Mouse (Mus musculus) hematopoietic stem cell, adult 5-6 weeks (primary cell): ENCODE measurements around the gene Olfr585. TPM values are rescaled to one million over a fixed set of nuclear protein-coding genes. Genes with fewer than 3 reads are reported as not detected.

ENCODE experiments used
- ATAC-seq, 2 experiments: fragments of 125-278 bp in 1 of 2; replicated peaks in 1 of 2; 2 replicates each; pipeline ENCODE4 v1.8.0; 2016 to 2017; ENCODE audit warnings: inconsistent platforms in 2 of 2, mild to moderate bottlenecking in 2 of 2, moderate number of reproducible peaks in 2 of 2, low read depth in 1 of 2, moderate TSS enrichment in 1 of 2; ENCODE audit not compliant: low FRiP score in 2 of 2, poor library complexity in 2 of 2, severe bottlenecking in 2 of 2, insufficient read depth in 1 of 2, low TSS enrichment in 1 of 2
- total RNA-seq: library from RNA; stranded (forward); fragments of 172-1452, 232-1000 nt; gene quantifications from 2 replicates; pipeline ENCODE4 v1.2.3, GENCODE M21; 2017

The Olfr585 gene
- total RNA-seq: not detected in 2 replicates

GRCm38 (mm10) chr7:103097420-103097819, at the start of gene Olfr585:
Gene Olfr585, plus strand, starts transcription at chr7:103097720.
- ATAC-seq: no peak

GRCm38 (mm10) chr7:103051000-103051399, 46.5 kb upstream of the Olfr585 start, which contains the start of gene Olfr583:
Gene Olfr583, plus strand, starts transcription at chr7:103051300.
- ATAC-seq: no peak

- ATAC-seq: no peak
Observed at GRCm38 (mm10) chr7:103081585-103081984, 15.9 kb upstream of the Olfr585 start, which contains the start of gene Olfr584. Gene Olfr584, plus strand, starts transcription at chr7:103081885.

- no peak for ATAC-seq
Observed at GRCm38 (mm10) chr7:103119406-103119805, 21.9 kb downstream of the Olfr585 start.

- ATAC-seq: no peak
Observed at GRCm38 (mm10) chr7:103125538-103125937, 28.0 kb downstream of the Olfr585 start, which contains the start of gene Olfr586. Gene Olfr586, minus strand, starts transcription at chr7:103125638.

- no peak for ATAC-seq
Observed at GRCm38 (mm10) chr7:103140579-103140978, 43.1 kb downstream of the Olfr585 start, which contains the start of gene Olfr588-ps1. Gene Olfr588-ps1, plus strand, starts transcription at chr7:103140879.

Other genes with a start within 250 kb of the Olfr585 start
- gene Olfr566, start 239.0 kb upstream of the Olfr585 start, total RNA-seq: not detected in 2 replicates
- not detected in 2 replicates for gene Olfr568, start 220.6 kb upstream of the Olfr585 start, total RNA-seq
- gene Olfr569, start 206.8 kb upstream of the Olfr585 start, total RNA-seq: 0.10 TPM in 1 of 2 replicates, not detected in the other
- not detected in 2 replicates for gene Olfr570, start 203.1 kb upstream of the Olfr585 start, total RNA-seq
- gene Olfr571, start 180.2 kb upstream of the Olfr585 start, total RNA-seq: not detected in 2 replicates
- gene Olfr572, start 173.3 kb upstream of the Olfr585 start, total RNA-seq: not detected in 2 replicates
- not detected in 2 replicates for gene Olfr573-ps1, start 155.1 kb upstream of the Olfr585 start, total RNA-seq
- not detected in 2 replicates for gene Olfr574, start 149.3 kb upstream of the Olfr585 start, total RNA-seq
- not detected in 2 replicates for gene Olfr575, start 138.9 kb upstream of the Olfr585 start, total RNA-seq
- not detected in 2 replicates for gene Olfr576, start 135.1 kb upstream of the Olfr585 start, total RNA-seq
- gene Olfr577, start 121.8 kb upstream of the Olfr585 start, total RNA-seq: not detected in 2 replicates
- gene Olfr578, start 108.4 kb upstream of the Olfr585 start, total RNA-seq: not detected in 2 replicates
- not detected in 2 replicates for gene Olfr582, start 59.7 kb upstream of the Olfr585 start, total RNA-seq
- gene Olfr583, start 46.4 kb upstream of the Olfr585 start, total RNA-seq: not detected in 2 replicates
- gene Olfr584, start 15.8 kb upstream of the Olfr585 start, total RNA-seq: not detected in 2 replicates
- gene Olfr586, start 27.9 kb downstream of the Olfr585 start, total RNA-seq: not detected in 2 replicates
- not detected in 2 replicates for gene Olfr588-ps1, start 43.2 kb downstream of the Olfr585 start, total RNA-seq
- gene Olfr589, start 58.6 kb downstream of the Olfr585 start, total RNA-seq: not detected in 2 replicates
- gene Olfr591, start 80.6 kb downstream of the Olfr585 start, total RNA-seq: not detected in 2 replicates
- not detected in 2 replicates for gene Olfr592, start 87.1 kb downstream of the Olfr585 start, total RNA-seq
- not detected in 2 replicates for gene Olfr593, start 114.1 kb downstream of the Olfr585 start, total RNA-seq
- gene Olfr594, start 119.3 kb downstream of the Olfr585 start, total RNA-seq: not detected in 2 replicates
- gene Usp17ld, start 154.8 kb downstream of the Olfr585 start, total RNA-seq: not detected in 2 replicates
- gene Olfr596, start 207.9 kb downstream of the Olfr585 start, total RNA-seq: not detected in 2 replicates
- not detected in 2 replicates for gene Olfr597, start 218.6 kb downstream of the Olfr585 start, total RNA-seq
- gene Olfr598, start 225.8 kb downstream of the Olfr585 start, total RNA-seq: not detected in 2 replicates
- not detected in 2 replicates for gene Olfr599, start 238.2 kb downstream of the Olfr585 start, total RNA-seq